Mouse (Mus musculus) erythroblast, embryonic 14.5 days (primary cell): ENCODE measurements around the gene Hs3st4.

ENCODE experiments used
- GATA1 ChIP-seq: IDR thresholded peaks from 2 replicates; pipeline ENCODE4 v1.6.1; 2012; ENCODE audit warnings: low read length, inconsistent platforms, mixed read lengths
- TAL1 ChIP-seq: IDR thresholded peaks from 3 replicates; pipeline ENCODE4 v1.6.1; 2012; ENCODE audit warnings: low read length, inconsistent platforms, mixed read lengths

DNA sequence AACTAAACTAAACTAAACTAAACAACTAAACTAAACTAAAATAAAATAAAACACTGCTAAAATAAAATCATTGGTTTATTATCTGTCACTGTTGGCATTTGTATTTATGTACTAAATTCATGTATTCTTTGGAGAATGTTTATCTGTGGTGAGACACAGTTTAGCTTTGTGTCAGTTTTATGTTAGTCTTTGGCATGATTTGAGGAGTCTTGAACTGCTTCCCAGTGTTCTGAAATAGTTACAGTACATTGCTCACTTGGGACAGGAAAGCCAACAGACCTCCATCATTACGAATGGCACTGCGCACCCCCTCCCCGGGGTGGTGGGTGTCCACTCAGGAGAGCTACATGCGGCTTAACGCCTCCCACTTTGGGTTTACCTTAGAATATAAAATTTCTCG lies 158.6 kb downstream of the Hs3st4 start:
- no peak for TF ChIP-seq GATA1
- TF ChIP-seq TAL1: no peak
